In the genomic region with DNA sequence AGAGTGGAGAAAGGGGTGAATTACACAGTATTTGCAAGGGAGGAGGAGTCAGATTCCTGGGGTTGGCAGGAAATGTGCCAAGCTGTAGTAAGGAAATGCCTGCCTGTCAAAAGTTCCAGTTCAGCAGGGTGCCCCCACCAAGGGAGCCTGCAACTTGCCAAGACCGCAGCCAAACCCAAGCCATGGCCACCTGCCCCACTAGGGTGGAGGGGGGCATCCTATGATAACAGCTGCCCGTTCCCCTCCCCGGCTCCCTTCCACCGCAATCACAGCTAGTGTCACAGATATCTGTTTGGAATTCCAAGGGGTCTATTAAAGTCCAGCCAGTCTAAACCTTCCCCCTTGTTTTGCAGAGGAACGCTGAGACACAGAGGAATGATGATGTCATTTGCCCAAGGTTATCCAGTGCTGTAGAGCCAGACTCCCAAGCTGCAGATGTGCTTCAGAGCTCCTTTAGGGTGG, we compare ENCODE assay signal across 8 mouse cellular contexts. TPM values are rescaled to one million over a fixed set of nuclear protein-coding genes. Genes with fewer than 3 reads are reported as not detected.
A peak's percentile ranks its signal among the peaks of the same experiment; 100 is the strongest.
DNase-seq lines count a peak whose midpoint lies in the region; ATAC-seq lines count a peak whose summit lies in the region.

No protein-coding gene starts in this region.

- peak overlapping the region; percentile 67 for H3K4me2 ChIP-seq in neural tube, embryonic 12.5 days (replicated peaks)
- peak overlapping the region; percentile 73 for H3K4me2 ChIP-seq in embryonic facial prominence, embryonic 15.5 days (replicated peaks)
- H3K4me2 ChIP-seq in hindbrain, embryonic 15.5 days, result peak overlapping the region; percentile 74
- H3K4me2 ChIP-seq in liver, embryonic 13.5 days, result peak overlapping the region; percentile 58; the same call in 1 of the 2 replicates

- H3K9ac ChIP-seq in neural tube, embryonic 12.5 days, result no peak overlapping the region
- H3K9ac ChIP-seq in embryonic facial prominence, embryonic 15.5 days, result peak overlapping the region; percentile 37; the same call in 1 of the 2 replicates
- H3K9ac ChIP-seq in hindbrain, embryonic 15.5 days, result no peak overlapping the region
- no peak overlapping the region for H3K9ac ChIP-seq in liver, embryonic 13.5 days

- DNase-seq in neural tube, embryonic 10.5 days (ENCODE audit: extremely low spot score, low spot score), result no peak
- DNase-seq in liver, embryonic 13.5 days, result no peak
- no peak for DNase-seq in layer of hippocampus, adult 9-11 months
- no peak for DNase-seq in right cerebral cortex, postnatal 36 days (ENCODE audit: low spot score in 2 of 2)
- DNase-seq in frontal cortex, postnatal 36 days (ENCODE audit: low spot score in 2 of 2), result no peak

- no peak overlapping the region for H3K27ac ChIP-seq in neural tube, embryonic 12.5 days
- H3K27ac ChIP-seq in embryonic facial prominence, embryonic 15.5 days (replicated peaks), result peak overlapping the region; percentile 86
- no peak overlapping the region for H3K27ac ChIP-seq in hindbrain, embryonic 15.5 days (replicated peaks)
- no peak overlapping the region for H3K27ac ChIP-seq in liver, embryonic 13.5 days

- H3K9me3 ChIP-seq in neural tube, embryonic 12.5 days, result no peaks in the 10 kb centered on the region
- H3K9me3 ChIP-seq in embryonic facial prominence, embryonic 15.5 days (replicated peaks), result no peaks in the 10 kb centered on the region
- H3K9me3 ChIP-seq in hindbrain, embryonic 15.5 days, result no peaks in the 10 kb centered on the region
- no peaks in the 10 kb centered on the region for H3K9me3 ChIP-seq in liver, embryonic 13.5 days (replicated peaks)

- H3K36me3 ChIP-seq in neural tube, embryonic 12.5 days, result no peaks in the 10 kb centered on the region
- no peaks in the 10 kb centered on the region for H3K36me3 ChIP-seq in embryonic facial prominence, embryonic 15.5 days
- H3K36me3 ChIP-seq in hindbrain, embryonic 15.5 days, result no peaks in the 10 kb centered on the region
- H3K36me3 ChIP-seq in liver, embryonic 13.5 days, result no peaks in the 10 kb centered on the region

- peaks cover 25% of the 10 kb centered on the region for H3K27me3 ChIP-seq in neural tube, embryonic 12.5 days (replicated peaks)
- no peaks in the 10 kb centered on the region for H3K27me3 ChIP-seq in embryonic facial prominence, embryonic 15.5 days
- H3K27me3 ChIP-seq in hindbrain, embryonic 15.5 days, result peaks cover 32% of the 10 kb centered on the region
- H3K27me3 ChIP-seq in liver, embryonic 13.5 days, result peaks cover 43% of the 10 kb centered on the region

- peaks cover 15% of the 10 kb centered on the region for H3K4me1 ChIP-seq in neural tube, embryonic 12.5 days
- H3K4me1 ChIP-seq in embryonic facial prominence, embryonic 15.5 days, result peaks cover 18% of the 10 kb centered on the region
- H3K4me1 ChIP-seq in hindbrain, embryonic 15.5 days (replicated peaks), result peaks cover 8% of the 10 kb centered on the region
- H3K4me1 ChIP-seq in liver, embryonic 13.5 days (replicated peaks), result no peaks in the 10 kb centered on the region

- ATAC-seq in neural tube, embryonic 12.5 days (ENCODE audit: low FRiP score, low read depth), result no peak
- ATAC-seq in embryonic facial prominence, embryonic 15.5 days (ENCODE audit: insufficient number of reproducible peaks, low FRiP score, low TSS enrichment, low read depth), result peak; percentile 51
- ATAC-seq in hindbrain, embryonic 15.5 days (ENCODE audit: low FRiP score, low read depth), result no peak
- no peak for ATAC-seq in liver, embryonic 13.5 days (ENCODE audit: low read depth)

- no peak overlapping the region for H3K4me3 ChIP-seq in neural tube, embryonic 12.5 days
- H3K4me3 ChIP-seq in embryonic facial prominence, embryonic 15.5 days (replicated peaks), result peak overlapping the region; percentile 53
- 0 out of 2 replicates have a peak overlapping the region, but pooled peaks have one; percentile 7 for H3K4me3 ChIP-seq in hindbrain, embryonic 15.5 days
- no peak overlapping the region for H3K4me3 ChIP-seq in liver, embryonic 13.5 days (replicated peaks)

- WGBS in neural tube, embryonic 12.5 days, result 29% methylated on average over 5 of the region's 5 CpGs
- WGBS in embryonic facial prominence, embryonic 15.5 days, result 20% methylated on average over 5 of the region's 5 CpGs
- WGBS in hindbrain, embryonic 15.5 days, result 38% methylated on average over 5 of the region's 5 CpGs
- 27% methylated on average over 5 of the region's 5 CpGs for WGBS in liver, embryonic 13.5 days (ENCODE audit: insufficient replicate concordance)

RNA-seq across cellular contexts. Expression of a gene that starts 1.1 kb away (rescaled TPM):
- 3.5 and 3.9 TPM in 2 replicates for polyA plus RNA-seq in neural tube, embryonic 12.5 days (2016; fragmentation: Nextera tagmentation; extraction: Ambion mirVana)
- 16.2 and 17.4 TPM in 2 replicates for polyA plus RNA-seq in embryonic facial prominence, embryonic 15.5 days (2015; fragmentation: Nextera tagmentation; extraction: Ambion mirVana)
- 1.6 and 2.5 TPM in 2 replicates for polyA plus RNA-seq in hindbrain, embryonic 15.5 days (2015; fragmentation: Nextera tagmentation; extraction: Ambion mirVana)
- 1.0 and 1.2 TPM in 2 replicates for polyA plus RNA-seq in liver, embryonic 13.5 days (2015; fragmentation: Nextera tagmentation; extraction: Ambion mirVana)

RNA-seq across cellular contexts. Expression of a gene that starts 12.5 kb away (rescaled TPM):
- polyA plus RNA-seq in neural tube, embryonic 12.5 days (2016; fragmentation: Nextera tagmentation; extraction: Ambion mirVana), result 27.5 and 31.1 TPM in 2 replicates
- polyA plus RNA-seq in embryonic facial prominence, embryonic 15.5 days (2015; fragmentation: Nextera tagmentation; extraction: Ambion mirVana), result 17.6 and 18.1 TPM in 2 replicates
- 6.3 and 6.4 TPM in 2 replicates for polyA plus RNA-seq in hindbrain, embryonic 15.5 days (2015; fragmentation: Nextera tagmentation; extraction: Ambion mirVana)
- 6.3 and 7.5 TPM in 2 replicates for polyA plus RNA-seq in liver, embryonic 13.5 days (2015; fragmentation: Nextera tagmentation; extraction: Ambion mirVana)

RNA-seq across cellular contexts. Expression of a gene that starts 54.6 kb away (rescaled TPM):
- not detected in 2 replicates for polyA plus RNA-seq in neural tube, embryonic 12.5 days (2016; fragmentation: Nextera tagmentation; extraction: Ambion mirVana)
- polyA plus RNA-seq in embryonic facial prominence, embryonic 15.5 days (2015; fragmentation: Nextera tagmentation; extraction: Ambion mirVana), result 0.12 and 0.32 TPM in 2 replicates
- 0.22 and 0.25 TPM in 2 replicates for polyA plus RNA-seq in hindbrain, embryonic 15.5 days (2015; fragmentation: Nextera tagmentation; extraction: Ambion mirVana)
- polyA plus RNA-seq in liver, embryonic 13.5 days (2015; fragmentation: Nextera tagmentation; extraction: Ambion mirVana), result 0.12 and 0.17 TPM in 2 replicates

Comparison
In these comparisons a context has a peak if more than half of its experiments do, and no peak if none do; other contexts are left out.
1. H3K4me3 ChIP-seq: peak in embryonic facial prominence, embryonic 15.5 days (single experiment) and hindbrain, embryonic 15.5 days (single experiment); none in neural tube, embryonic 12.5 days (single experiment) and liver, embryonic 13.5 days (single experiment).
2. Peak in every context shown above with its lines, with median percentiles within 50 percentile points of each other: H3K4me2 ChIP-seq.